Mouse (Mus musculus): Measurements from ENCODE around the gene Slc35g2.

The Slc35g2 gene

GRCm38 (mm10) chr9:100570626-100571233, at the start of gene Slc35g2:
Gene Slc35g2 (minus strand): TSS chr9:100571090.
- DNase-seq (ENCODE audit: low spot score in 2 of 2) = peak; percentile 20 to 31

GRCm38 (mm10) chr9:100616947-100617346, 46.1 kb upstream of the Slc35g2 start:
- peak; percentile 37 to 42 for DNase-seq (ENCODE audit: low spot score in 2 of 2)

- no peak for DNase-seq (ENCODE audit: low spot score in 2 of 2)
These were observed 42.7 kb upstream of the Slc35g2 start for GRCm38 (mm10) chr9:100613501-100614071.

GRCm38 (mm10) chr9:100605985-100606554, 35.2 kb upstream of the Slc35g2 start:
- DNase-seq (ENCODE audit: low spot score in 2 of 2) = peak; percentile 62 to 67

GRCm38 (mm10) chr9:100605522-100605921, 34.6 kb upstream of the Slc35g2 start:
- no peak for DNase-seq (ENCODE audit: low spot score in 2 of 2)

GRCm38 (mm10) chr9:100603156-100603555, 32.3 kb upstream of the Slc35g2 start:
- no peak for DNase-seq (ENCODE audit: low spot score in 2 of 2)

GRCm38 (mm10) chr9:100602130-100602529, 31.2 kb upstream of the Slc35g2 start:
- DNase-seq (ENCODE audit: low spot score in 2 of 2) = no peak

GRCm38 (mm10) chr9:100599761-100600328, 29.0 kb upstream of the Slc35g2 start:
- no peak for DNase-seq (ENCODE audit: low spot score in 2 of 2)

GRCm38 (mm10) chr9:100597546-100597945, 26.7 kb upstream of the Slc35g2 start, which contains the start of gene Stag1:
Gene Stag1 (plus strand): TSS chr9:100597798.
- no peak for DNase-seq (ENCODE audit: low spot score in 2 of 2)

- DNase-seq (ENCODE audit: low spot score in 2 of 2) = no peak
These were observed 25.4 kb upstream of the Slc35g2 start for GRCm38 (mm10) chr9:100596317-100596716.

- DNase-seq (ENCODE audit: low spot score in 2 of 2) = no peak
These were observed 19.6 kb upstream of the Slc35g2 start for GRCm38 (mm10) chr9:100590462-100590861.

- DNase-seq (ENCODE audit: low spot score in 2 of 2) = no peak
These were observed 13.1 kb upstream of the Slc35g2 start for GRCm38 (mm10) chr9:100584031-100584430.

- no peak for DNase-seq (ENCODE audit: low spot score in 2 of 2)
These were observed 12.1 kb upstream of the Slc35g2 start for GRCm38 (mm10) chr9:100582883-100583575.

GRCm38 (mm10) chr9:100581543-100582492, 10.9 kb upstream of the Slc35g2 start:
- DNase-seq (ENCODE audit: low spot score in 2 of 2) = no peak

- no peak for DNase-seq (ENCODE audit: low spot score in 2 of 2)
These were observed 9.4 kb upstream of the Slc35g2 start for GRCm38 (mm10) chr9:100580196-100580740.

GRCm38 (mm10) chr9:100573942-100574341, 3.1 kb upstream of the Slc35g2 start:
- no peak for DNase-seq (ENCODE audit: low spot score in 2 of 2)

- no peak for DNase-seq (ENCODE audit: low spot score in 2 of 2)
These were observed 2.4 kb upstream of the Slc35g2 start for GRCm38 (mm10) chr9:100573300-100573699.

- DNase-seq (ENCODE audit: low spot score in 2 of 2) = no peak
These were observed 621 bp upstream of the Slc35g2 start for GRCm38 (mm10) chr9:100571511-100571910.

- DNase-seq (ENCODE audit: low spot score in 2 of 2) = peak; percentile 46 to 52
These were observed 878 bp downstream of the Slc35g2 start for GRCm38 (mm10) chr9:100569798-100570625.

Data from right cerebral cortex, adult 2 months (tissue).